Mouse (Mus musculus) heart, adult 2 months (tissue): Measurements from ENCODE around the gene Rp2.

Source experiments
- CTCF ChIP-seq: fragments of 200-600 bp; IDR thresholded peaks from 2 replicates; pipeline ENCODE4 v1.8.1; 2022; ENCODE audit warnings: antibody characterized with exemption, mild to moderate bottlenecking, moderate library complexity
- POLR2A ChIP-seq: fragments of 200-500 bp; IDR thresholded peaks from 2 replicates; pipeline ENCODE4 v1.6.1; 2011; ENCODE audit warnings: mild to moderate bottlenecking, low read depth, low read length, control low read depth; ENCODE audit not compliant: insufficient read depth

- TF ChIP-seq CTCF (no peak), POLR2A (no peak)
These were observed 28.7 kb downstream of the Rp2 start for GRCm38 (mm10) chrX:20392942-20393341.
